Mouse (Mus musculus) brain, embryonic 14.5 days (tissue): ENCODE results near the gene Kif18a.

Experiments
- CTCF ChIP-seq: fragments of 200-500 bp; IDR thresholded peaks from 2 replicates; pipeline ENCODE4 v1.5.1; 2012; ENCODE audit warnings: inconsistent platforms, mild to moderate bottlenecking, moderate library complexity, borderline replicate concordance; ENCODE audit not compliant: insufficient read depth, insufficient read length; ENCODE audit errors: extremely low read depth
- POLR2A ChIP-seq: fragments of 200-500 bp; IDR thresholded peaks from 2 replicates; pipeline ENCODE4 v1.6.1; 2012; ENCODE audit warnings: mild to moderate bottlenecking, inconsistent platforms, borderline replicate concordance; ENCODE audit not compliant: poor library complexity, insufficient read depth, insufficient read length, severe bottlenecking; ENCODE audit errors: extremely low read depth

- TF ChIP-seq CTCF (no peak), POLR2A (no peak)
Measured at GRCm38 (mm10) chr2:109311369-109311768, 30.8 kb downstream of the Kif18a start.
